Mouse (Mus musculus): ENCODE results near the gene Gm8271.
"Not testable (repeated sequence)": the region's sequence is repeated elsewhere in the genome, so short reads cannot be mapped to it uniquely, and the experiment has no call there.

Gm8271 gene

DNA sequence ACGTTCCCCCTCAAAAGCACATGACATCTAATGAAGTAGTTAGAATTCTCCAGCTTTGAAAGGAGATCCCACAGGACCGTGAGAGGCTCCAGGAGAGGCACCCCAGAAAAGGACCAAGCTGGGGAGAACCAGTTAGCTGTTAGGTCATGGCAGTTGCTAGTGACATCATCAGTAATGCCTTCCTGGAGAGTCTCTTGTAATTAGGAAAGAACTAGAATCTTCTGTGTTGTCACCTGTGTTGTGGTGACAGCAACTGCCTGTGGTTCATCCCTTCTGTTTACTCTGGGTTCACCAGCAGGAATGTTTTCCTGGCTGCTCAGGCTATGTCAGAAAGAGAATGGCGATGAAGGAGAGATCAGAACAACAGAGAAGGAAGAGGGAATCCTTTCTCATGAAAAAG lies at the start of gene Gm8271:
Gm8271 (plus strand) TSS at position 301 of the 400 bp plus-strand sequence.
- DNase-seq (ENCODE audit: extremely low read depth, low read depth, low spot score) = not testable (repeated sequence)

DNA sequence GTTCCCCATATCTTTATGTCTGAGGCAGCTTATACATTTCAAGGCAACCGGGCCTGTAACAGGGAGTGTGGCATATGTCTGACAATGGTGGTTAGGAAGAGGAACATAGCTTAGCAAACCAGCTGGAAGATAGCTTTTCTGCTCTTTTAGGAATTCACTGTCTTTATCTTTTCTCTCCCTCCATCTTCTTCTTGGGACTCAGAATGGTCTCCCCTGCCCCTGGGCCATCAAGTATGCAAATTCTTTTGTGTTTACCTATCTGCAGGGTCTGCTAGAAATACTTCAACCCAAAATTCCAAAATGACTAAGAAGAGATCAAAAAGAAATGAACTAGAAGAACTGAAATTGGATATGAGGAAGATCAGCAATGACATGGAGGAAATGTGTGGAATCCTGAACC lies 21.4 kb upstream of the Gm8271 start, which contains the start of gene Gm3317:
Gm3317 (plus strand) TSS at position 301 of the 400 bp plus-strand sequence.
- not testable (repeated sequence) for DNase-seq (ENCODE audit: extremely low read depth, low read depth, low spot score)
